Mouse (Mus musculus): Measurements from ENCODE around the gene Cdkl3. TPM values are rescaled to one million over a fixed set of nuclear protein-coding genes. Genes with fewer than 3 reads are reported as not detected.

Gene Cdkl3
- 3.3 and 5.7 TPM in 2 replicates for total RNA-seq (2017)

GRCm38 (mm10) chr11:52003772-52004528 lies at the start of gene Cdkl3:
Gene Cdkl3 (plus strand): TSS chr11:52004221.
- peak; percentile 80 for ATAC-seq (replicated peaks; ENCODE audit: low read depth, poor library complexity, severe bottlenecking)

- ATAC-seq (replicated peaks; ENCODE audit: low read depth, poor library complexity, severe bottlenecking), result no peak
Observed at GRCm38 (mm10) chr11:51956112-51956511, 47.9 kb upstream of the Cdkl3 start.

GRCm38 (mm10) chr11:51957760-51958159 lies 46.3 kb upstream of the Cdkl3 start:
- no peak for ATAC-seq (replicated peaks; ENCODE audit: low read depth, poor library complexity, severe bottlenecking)

GRCm38 (mm10) chr11:51959511-51959910 lies 44.5 kb upstream of the Cdkl3 start:
- no peak for ATAC-seq (replicated peaks; ENCODE audit: low read depth, poor library complexity, severe bottlenecking)

- no peak for ATAC-seq (replicated peaks; ENCODE audit: low read depth, poor library complexity, severe bottlenecking)
Observed at GRCm38 (mm10) chr11:51960061-51960460, 44.0 kb upstream of the Cdkl3 start.

GRCm38 (mm10) chr11:51960967-51961471 lies 43.0 kb upstream of the Cdkl3 start:
- no peak for ATAC-seq (replicated peaks; ENCODE audit: low read depth, poor library complexity, severe bottlenecking)

- ATAC-seq (replicated peaks; ENCODE audit: low read depth, poor library complexity, severe bottlenecking), result peak; percentile 58; the same call in 1 of the 2 replicates
Observed at GRCm38 (mm10) chr11:51961761-51962160, 42.3 kb upstream of the Cdkl3 start.

GRCm38 (mm10) chr11:51962277-51962676 lies 41.7 kb upstream of the Cdkl3 start:
- ATAC-seq (replicated peaks; ENCODE audit: low read depth, poor library complexity, severe bottlenecking), result no peak

GRCm38 (mm10) chr11:51966651-51967050 lies 37.4 kb upstream of the Cdkl3 start:
- no peak for ATAC-seq (replicated peaks; ENCODE audit: low read depth, poor library complexity, severe bottlenecking)

- peak; percentile 99 for ATAC-seq (replicated peaks; ENCODE audit: low read depth, poor library complexity, severe bottlenecking)
Observed at GRCm38 (mm10) chr11:51967443-51968401, 36.3 kb upstream of the Cdkl3 start, which contains the start of gene Cdkn2aipnl. Gene Cdkn2aipnl (plus strand): TSS chr11:51967661.

- ATAC-seq (replicated peaks; ENCODE audit: low read depth, poor library complexity, severe bottlenecking), result no peak
Observed at GRCm38 (mm10) chr11:51968896-51969295, 35.1 kb upstream of the Cdkl3 start.

GRCm38 (mm10) chr11:51969511-51969910 lies 34.5 kb upstream of the Cdkl3 start:
- ATAC-seq (replicated peaks; ENCODE audit: low read depth, poor library complexity, severe bottlenecking), result no peak

- ATAC-seq (replicated peaks; ENCODE audit: low read depth, poor library complexity, severe bottlenecking), result no peak
Observed at GRCm38 (mm10) chr11:51971644-51972043, 32.4 kb upstream of the Cdkl3 start.

- ATAC-seq (replicated peaks; ENCODE audit: low read depth, poor library complexity, severe bottlenecking), result peak; percentile 3; the same call in 1 of the 2 replicates
Observed at GRCm38 (mm10) chr11:51999611-52000289, 4.3 kb upstream of the Cdkl3 start.

GRCm38 (mm10) chr11:52000290-52000962 lies 3.6 kb upstream of the Cdkl3 start, which contains the start of gene Ube2b:
Gene Ube2b (minus strand): TSS chr11:52000762.
- ATAC-seq (replicated peaks; ENCODE audit: low read depth, poor library complexity, severe bottlenecking), result peak; percentile 63

- no peak for ATAC-seq (replicated peaks; ENCODE audit: low read depth, poor library complexity, severe bottlenecking)
Observed at GRCm38 (mm10) chr11:52001341-52001740, 2.7 kb upstream of the Cdkl3 start.

- no peak for ATAC-seq (replicated peaks; ENCODE audit: low read depth, poor library complexity, severe bottlenecking)
Observed at GRCm38 (mm10) chr11:52001861-52002260, 2.2 kb upstream of the Cdkl3 start.

- ATAC-seq (replicated peaks; ENCODE audit: low read depth, poor library complexity, severe bottlenecking), result no peak
Observed at GRCm38 (mm10) chr11:52002842-52003504, 1.0 kb upstream of the Cdkl3 start.

- ATAC-seq (replicated peaks; ENCODE audit: low read depth, poor library complexity, severe bottlenecking), result no peak
Observed at GRCm38 (mm10) chr11:52003505-52003771, 583 bp upstream of the Cdkl3 start.
